Mouse (Mus musculus): Measurements from ENCODE around the gene Sdk1. TPM values are rescaled to one million over a fixed set of nuclear protein-coding genes. Genes with fewer than 3 reads are reported as not detected.
A peak's percentile ranks its signal among the peaks of the same experiment; 100 is the strongest.

The Sdk1 gene
- total RNA-seq (2021), result 1 to 10 TPM; 1.2 to 1.5 TPM
- long read RNA-seq, experiment 1, partial matches to known transcripts, result 0 of 1 reads
- long read RNA-seq, experiment 1, other reads (novel, unspliced or antisense), result 1 of 1 reads
- long read RNA-seq, experiment 2, partial matches to known transcripts, result 0 of 1 reads
- long read RNA-seq, experiment 2, other reads (novel, unspliced or antisense), result 1 of 1 reads

GRCm38 (mm10) chr5:141240841-141241543 lies at the start of gene Sdk1:
TSS of gene Sdk1 (plus strand) at chr5:141241490.
- intact Hi-C loops (cut with DNase I), result loop anchor here (5.0 kb wide), 1 partner anchor 1076 kb away; no protein-coding TSS in a partner anchor
- peak; percentile 90 to 95 for DNase-seq

- no peak for DNase-seq
- intact Hi-C loops (cut with DNase I), result no loop called here
These were observed 44.0 kb upstream of the Sdk1 start for GRCm38 (mm10) chr5:141197278-141197677.

GRCm38 (mm10) chr5:141202276-141203065 lies 38.8 kb upstream of the Sdk1 start:
- intact Hi-C loops (cut with DNase I), result no loop called here
- DNase-seq, result no peak

- DNase-seq, result no peak
These were observed 34.2 kb upstream of the Sdk1 start for GRCm38 (mm10) chr5:141207061-141207460.

GRCm38 (mm10) chr5:141225243-141225642 lies 16.0 kb upstream of the Sdk1 start:
- no peak for DNase-seq
- intact Hi-C loops (cut with DNase I), result no loop called here

More at GRCm38 (mm10) chr5:141207061-141207460, 34.2 kb upstream of the Sdk1 start:
- intact Hi-C loops (cut with DNase I), result no loop called here

GRCm38 (mm10) chr5:141234326-141234725 lies 7.0 kb upstream of the Sdk1 start:
- intact Hi-C loops (cut with DNase I), result no loop called here
- DNase-seq, result no peak

- intact Hi-C loops (cut with DNase I), result no loop called here
- DNase-seq, result peak in 1 of 2 experiments; percentile 25
These were observed 1.9 kb upstream of the Sdk1 start for GRCm38 (mm10) chr5:141239401-141239800.

- DNase-seq, result peak in 1 of 2 experiments; percentile 18
- intact Hi-C loops (cut with DNase I), result loop anchor here (5.0 kb wide), 1 partner anchor 1077 kb away; no protein-coding TSS in a partner anchor
These were observed 849 bp upstream of the Sdk1 start for GRCm38 (mm10) chr5:141240441-141240840.

GRCm38 (mm10) chr5:141241645-141242284 lies 475 bp downstream of the Sdk1 start:
- no peak for DNase-seq
- intact Hi-C loops (cut with DNase I), result loop anchor here (5.0 kb wide), 1 partner anchor 1076 kb away; no protein-coding TSS in a partner anchor

GRCm38 (mm10) chr5:141243253-141243965 lies 2.1 kb downstream of the Sdk1 start:
- intact Hi-C loops (cut with DNase I), result loop anchor here (5.0 kb wide), 1 partner anchor 1074 kb away; no protein-coding TSS in a partner anchor
- peak in 1 of 2 experiments; percentile 6 for DNase-seq

GRCm38 (mm10) chr5:141264253-141264652 lies 23.0 kb downstream of the Sdk1 start:
- intact Hi-C loops (cut with DNase I), result no loop called here
- peak; percentile 4 to 25 for DNase-seq

GRCm38 (mm10) chr5:141277112-141277511 lies 35.8 kb downstream of the Sdk1 start:
- intact Hi-C loops (cut with DNase I), result no loop called here
- DNase-seq, result no peak

- intact Hi-C loops (cut with DNase I), result no loop called here
These were observed 40.5 kb downstream of the Sdk1 start for GRCm38 (mm10) chr5:141281751-141282150.

GRCm38 (mm10) chr5:141289611-141290010 lies 48.3 kb downstream of the Sdk1 start:
- no peak for DNase-seq
- intact Hi-C loops (cut with DNase I), result no loop called here

More at GRCm38 (mm10) chr5:141281751-141282150, 40.5 kb downstream of the Sdk1 start:
- DNase-seq, result no peak

- no peak for DNase-seq
- intact Hi-C loops (cut with DNase I), result no loop called here
These were observed 54.0 kb downstream of the Sdk1 start for GRCm38 (mm10) chr5:141295240-141295639.

GRCm38 (mm10) chr5:141302287-141302694 lies 61.0 kb downstream of the Sdk1 start:
- intact Hi-C loops (cut with DNase I), result no loop called here

GRCm38 (mm10) chr5:141303746-141304145 lies 62.5 kb downstream of the Sdk1 start:
- no peak for DNase-seq
- intact Hi-C loops (cut with DNase I), result no loop called here

More at GRCm38 (mm10) chr5:141302287-141302694, 61.0 kb downstream of the Sdk1 start:
- no peak for DNase-seq

- DNase-seq, result no peak
- intact Hi-C loops (cut with DNase I), result no loop called here
These were observed 63.4 kb downstream of the Sdk1 start for GRCm38 (mm10) chr5:141304706-141305105.

- DNase-seq, result no peak
- intact Hi-C loops (cut with DNase I), result no loop called here
These were observed 69.4 kb downstream of the Sdk1 start for GRCm38 (mm10) chr5:141310641-141311040.

- no peak for DNase-seq
- intact Hi-C loops (cut with DNase I), result no loop called here
These were observed 70.5 kb downstream of the Sdk1 start for GRCm38 (mm10) chr5:141311801-141312200.
